Mouse (Mus musculus): ENCODE results near the gene Nav2. TPM values are rescaled to one million over a fixed set of nuclear protein-coding genes. Genes with fewer than 3 reads are reported as not detected.

The Nav2 gene
- total RNA-seq, 2 experiments from 2014 or later = 6.1 to 7.5 TPM

GRCm38 (mm10) chr7:49575226-49575625 is 666.7 kb downstream of the Nav2 start:
- DNase-seq (ENCODE audit: low spot score in 2 of 2) = no peak

GRCm38 (mm10) chr7:49577096-49577495 is 668.6 kb downstream of the Nav2 start:
- DNase-seq (ENCODE audit: low spot score in 2 of 2) = no peak

GRCm38 (mm10) chr7:49581951-49582350 is 673.4 kb downstream of the Nav2 start:
- no peak for DNase-seq (ENCODE audit: low spot score in 2 of 2)

GRCm38 (mm10) chr7:49582551-49582950 is 674.0 kb downstream of the Nav2 start:
- no peak for DNase-seq (ENCODE audit: low spot score in 2 of 2)

GRCm38 (mm10) chr7:49583176-49583575 is 674.7 kb downstream of the Nav2 start:
- no peak for DNase-seq (ENCODE audit: low spot score in 2 of 2)

- DNase-seq (ENCODE audit: low spot score in 2 of 2) = no peak
Measured at GRCm38 (mm10) chr7:49586530-49587120, 678.1 kb downstream of the Nav2 start.

- DNase-seq (ENCODE audit: low spot score in 2 of 2) = no peak
Measured at GRCm38 (mm10) chr7:49589635-49590034, 681.1 kb downstream of the Nav2 start.

GRCm38 (mm10) chr7:49597776-49598175 is 689.3 kb downstream of the Nav2 start:
- DNase-seq (ENCODE audit: low spot score in 2 of 2) = no peak

GRCm38 (mm10) chr7:49598225-49598624 is 689.7 kb downstream of the Nav2 start:
- no peak for DNase-seq (ENCODE audit: low spot score in 2 of 2)

- DNase-seq (ENCODE audit: low spot score in 2 of 2) = no peak
Measured at GRCm38 (mm10) chr7:49599950-49600349, 691.4 kb downstream of the Nav2 start.

- peak; percentile 51 to 57 for DNase-seq (ENCODE audit: low spot score in 2 of 2)
Measured at GRCm38 (mm10) chr7:49601191-49601975, 692.9 kb downstream of the Nav2 start.

- DNase-seq (ENCODE audit: low spot score in 2 of 2) = no peak
Measured at GRCm38 (mm10) chr7:49604244-49604643, 695.7 kb downstream of the Nav2 start.

GRCm38 (mm10) chr7:49604965-49605795 is 696.7 kb downstream of the Nav2 start:
- no peak for DNase-seq (ENCODE audit: low spot score in 2 of 2)

- DNase-seq (ENCODE audit: low spot score in 2 of 2) = peak; percentile 60 to 61
Measured at GRCm38 (mm10) chr7:49616258-49616735, 707.8 kb downstream of the Nav2 start.

GRCm38 (mm10) chr7:49617087-49617486 is 708.6 kb downstream of the Nav2 start:
- DNase-seq (ENCODE audit: low spot score in 2 of 2) = no peak

- DNase-seq (ENCODE audit: low spot score in 2 of 2) = no peak
Measured at GRCm38 (mm10) chr7:49620160-49620559, 711.6 kb downstream of the Nav2 start.

- DNase-seq (ENCODE audit: low spot score in 2 of 2) = no peak
Measured at GRCm38 (mm10) chr7:49631885-49632284, 723.4 kb downstream of the Nav2 start.

- no peak for DNase-seq (ENCODE audit: low spot score in 2 of 2)
Measured at GRCm38 (mm10) chr7:49632391-49632790, 723.9 kb downstream of the Nav2 start.

- peak in 1 of 2 experiments; percentile 15 for DNase-seq (ENCODE audit: low spot score in 2 of 2)
Measured at GRCm38 (mm10) chr7:49633375-49633956, 725.0 kb downstream of the Nav2 start.

- DNase-seq (ENCODE audit: low spot score in 2 of 2) = no peak
Measured at GRCm38 (mm10) chr7:49634291-49635073, 726.0 kb downstream of the Nav2 start.

Data from adrenal gland, adult 18-20 months (tissue).